Mouse (Mus musculus) midbrain, embryonic 16.5 days (tissue): Measurements from ENCODE around the gene Rcan1. TPM values are rescaled to one million over a fixed set of nuclear protein-coding genes. Genes with fewer than 3 reads are reported as not detected.
"Not testable (repeated sequence)": the region's sequence is repeated elsewhere in the genome, so short reads cannot be mapped to it uniquely, and the experiment has no call there.

ENCODE experiments used
- ATAC-seq: fragments of 200-750 bp; cut with Nextera tagmentation; 2 replicates; pipeline ENCODE4 v1.8.0; 2017; ENCODE audit warnings: moderate TSS enrichment
- H3K27ac ChIP-seq: fragments of 300-500 bp; sonication (generic); 2 replicates; pipeline ENCODE4 v1.5.1; 2014; ENCODE audit warnings: mild to moderate bottlenecking, low read length, mixed read lengths
- H3K27me3 ChIP-seq: fragments of 300-500 bp; sonication (generic); 2 replicates; pipeline ENCODE4 v1.6.1; 2014; ENCODE audit warnings: low read depth, low read length, mixed read lengths; ENCODE audit not compliant: control insufficient read depth, insufficient read depth
- H3K36me3 ChIP-seq: fragments of 300-500 bp; sonication (generic); 2 replicates; pipeline ENCODE4 v1.6.1; 2014; ENCODE audit warnings: mild to moderate bottlenecking, low read length, moderate library complexity, mixed read lengths; ENCODE audit not compliant: control insufficient read depth, insufficient read depth
- H3K4me1 ChIP-seq: fragments of 300-500 bp; sonication (generic); 2 replicates; pipeline ENCODE4 v1.6.1; 2014; ENCODE audit warnings: mild to moderate bottlenecking, low read length, mixed read lengths; ENCODE audit not compliant: control insufficient read depth, insufficient read depth
- H3K4me2 ChIP-seq: fragments of 300-500 bp; sonication (generic); 2 replicates; pipeline ENCODE4 v1.6.1; 2014; ENCODE audit warnings: mild to moderate bottlenecking, low read length, mixed read lengths
- H3K4me3 ChIP-seq: fragments of 300-500 bp; sonication (generic); 2 replicates; pipeline ENCODE4 v1.5.1; 2014; ENCODE audit warnings: low read depth, mild to moderate bottlenecking, low read length, moderate library complexity, mixed read lengths
- H3K9ac ChIP-seq: fragments of 300-500 bp; sonication (generic); 2 replicates; pipeline ENCODE4 v1.6.1; 2014; ENCODE audit warnings: low read depth, low read length, mixed read lengths
- H3K9me3 ChIP-seq: fragments of 300-500 bp; sonication (generic); replicated peaks from 2 replicates; pipeline ENCODE4 v1.6.1; 2014; ENCODE audit warnings: mild to moderate bottlenecking, low read length, mixed read lengths; ENCODE audit not compliant: control insufficient read depth, poor library complexity, severe bottlenecking
- WGBS: fragments of 180-500 bp; shearing (Covaris S2); extraction: QIAGEN DNeasy Blood & Tissue Kit; methylation state at CpG from one replicate; pipeline ENCODE4 v1.1.7; 2014; 5-methylcytosine and 5-hydroxymethylcytosine counted together
- polyA plus RNA-seq: library from polyadenylated mRNA; unstranded; fragments of >200 nt; fragmentation: Nextera tagmentation; extraction: Ambion mirVana; gene quantifications from 2 replicates; pipeline ENCODE4 v1.2.1, GENCODE M21; 2015

Rcan1 gene
- polyA plus RNA-seq, 1 experiment from 2014 or later = 80.8 TPM

GRCm38 (mm10) chr16:92420641-92421040, 50.0 kb downstream of the Rcan1 start:
- no peak for ATAC-seq
- Histone ChIP-seq H3K9ac (no peak overlapping the region), H3K4me2 (no peak overlapping the region), H3K9me3 (no peaks in the 10 kb centered on the region), H3K27ac (no peak overlapping the region), H3K4me1 (0 out of 2 replicates have a peak, but pooled peaks cover 3% of the 10 kb centered on the region), H3K27me3 (no peaks in the 10 kb centered on the region), H3K36me3 (no peaks in the 10 kb centered on the region), H3K4me3 (no peak overlapping the region)
- WGBS = 94% methylated on average over 5 of the region's 5 CpGs

DNA sequence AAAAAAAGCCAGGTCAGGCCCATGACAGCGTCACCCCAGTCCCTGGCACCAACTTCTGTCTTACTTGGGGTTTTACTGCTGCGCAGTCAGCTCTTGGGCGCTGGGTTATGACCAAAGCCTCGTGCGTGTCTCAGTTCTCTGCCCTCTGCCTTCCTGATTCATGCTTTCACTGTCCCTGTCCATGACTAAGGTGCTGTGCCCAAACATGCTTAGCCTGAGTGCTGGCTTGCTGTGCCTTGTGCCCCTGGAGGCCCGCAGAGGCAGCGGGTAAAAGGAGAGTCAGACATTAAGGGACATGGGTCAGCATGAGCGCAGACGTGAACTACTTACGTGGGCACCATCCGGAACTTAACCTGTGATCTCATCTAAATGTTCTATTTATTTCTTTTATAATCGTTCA, 51.6 kb downstream of the Rcan1 start:
- Histone ChIP-seq H3K27me3 (no peaks in the 10 kb centered on the region), H3K27ac (no peak overlapping the region), H3K4me1 (0 out of 2 replicates have a peak, but pooled peaks cover 3% of the 10 kb centered on the region), H3K4me2 (no peak overlapping the region), H3K36me3 (no peaks in the 10 kb centered on the region), H3K4me3 (no peak overlapping the region), H3K9ac (no peak overlapping the region), H3K9me3 (no peaks in the 10 kb centered on the region)
- 95% methylated on average over 12 of the region's 12 CpGs for WGBS
- no peak for ATAC-seq

GRCm38 (mm10) chr16:92417267-92417666, 53.4 kb downstream of the Rcan1 start:
- ATAC-seq = no peak
- H3K4me2 ChIP-seq = no peak overlapping the region
- no peak overlapping the region for H3K9ac ChIP-seq
- 88% methylated on average over 2 of the region's 2 CpGs for WGBS
- H3K36me3 ChIP-seq = no peaks in the 10 kb centered on the region
- H3K27me3 ChIP-seq = no peaks in the 10 kb centered on the region
- no peaks in the 10 kb centered on the region for H3K9me3 ChIP-seq
- peaks cover 10% of the 10 kb centered on the region for H3K4me1 ChIP-seq
- no peak overlapping the region for H3K27ac ChIP-seq
- no peak overlapping the region for H3K4me3 ChIP-seq

GRCm38 (mm10) chr16:92415702-92416118, 55.0 kb downstream of the Rcan1 start:
- ATAC-seq = no peak
- H3K27me3 ChIP-seq = no peaks in the 10 kb centered on the region
- H3K4me3 ChIP-seq = no peak overlapping the region
- H3K36me3 ChIP-seq = no peaks in the 10 kb centered on the region
- 47% methylated on average over 7 of the region's 7 CpGs for WGBS
- H3K4me1 ChIP-seq = peaks cover 8% of the 10 kb centered on the region
- no peak overlapping the region for H3K27ac ChIP-seq
- H3K4me2 ChIP-seq = no peak overlapping the region
- H3K9me3 ChIP-seq = no peaks in the 10 kb centered on the region
- no peak overlapping the region for H3K9ac ChIP-seq

GRCm38 (mm10) chr16:92415038-92415437, 55.6 kb downstream of the Rcan1 start:
- WGBS = 54% methylated on average over 6 of the region's 6 CpGs
- not testable (repeated sequence) for H3K4me1 ChIP-seq, ATAC-seq, H3K27ac ChIP-seq, H3K9me3 ChIP-seq, H3K27me3 ChIP-seq, H3K4me2 ChIP-seq, H3K36me3 ChIP-seq, H3K9ac ChIP-seq, H3K4me3 ChIP-seq

DNA sequence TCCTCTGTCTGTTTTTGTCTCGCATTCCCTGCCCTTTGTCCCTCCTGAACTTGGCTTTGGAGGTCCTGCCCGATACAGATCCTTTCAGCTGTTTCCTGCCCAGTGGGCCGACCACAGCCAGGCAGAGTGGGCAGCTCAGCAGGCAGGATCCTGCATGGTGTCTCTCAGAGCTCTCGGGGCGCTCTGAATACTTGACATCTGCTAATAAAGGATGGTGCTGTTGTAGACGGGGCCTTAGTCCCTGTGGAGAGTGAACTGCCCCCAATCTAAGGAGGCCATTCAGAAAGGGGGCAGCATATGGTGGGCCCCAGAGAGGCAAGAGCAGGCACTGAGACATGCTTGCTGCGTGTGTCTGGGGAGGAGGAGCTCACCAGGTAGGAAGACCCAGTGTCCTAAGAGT, 57.8 kb downstream of the Rcan1 start:
- no peak overlapping the region for H3K4me2 ChIP-seq
- no peak overlapping the region for H3K27ac ChIP-seq
- no peak for ATAC-seq
- H3K4me1 ChIP-seq = peaks cover 8% of the 10 kb centered on the region
- H3K4me3 ChIP-seq = no peak overlapping the region
- H3K27me3 ChIP-seq = no peaks in the 10 kb centered on the region
- H3K9me3 ChIP-seq = no peaks in the 10 kb centered on the region
- H3K9ac ChIP-seq = no peak overlapping the region
- WGBS = 13% methylated on average over 7 of the region's 7 CpGs
- H3K36me3 ChIP-seq = no peaks in the 10 kb centered on the region

- H3K9ac ChIP-seq = no peak overlapping the region
- H3K27ac ChIP-seq = no peak overlapping the region
- H3K4me1 ChIP-seq = peaks cover 8% of the 10 kb centered on the region
- no peak overlapping the region for H3K4me3 ChIP-seq
- peak; percentile 36; the same call in 1 of the 2 replicates for ATAC-seq
- 81% methylated on average over 19 of the region's 19 CpGs for WGBS
- no peaks in the 10 kb centered on the region for H3K9me3 ChIP-seq
- H3K4me2 ChIP-seq = no peak overlapping the region
- no peaks in the 10 kb centered on the region for H3K36me3 ChIP-seq
- no peaks in the 10 kb centered on the region for H3K27me3 ChIP-seq
Measured at GRCm38 (mm10) chr16:92411981-92412706, 58.5 kb downstream of the Rcan1 start.

GRCm38 (mm10) chr16:92410344-92410743, 60.3 kb downstream of the Rcan1 start:
- Histone ChIP-seq H3K4me2 (no peak overlapping the region), H3K9ac (no peak overlapping the region), H3K36me3 (no peaks in the 10 kb centered on the region), H3K27me3 (no peaks in the 10 kb centered on the region), H3K4me3 (no peak overlapping the region), H3K27ac (no peak overlapping the region), H3K9me3 (no peaks in the 10 kb centered on the region), H3K4me1 (peaks cover 8% of the 10 kb centered on the region)
- 71% methylated on average over 2 of the region's 2 CpGs for WGBS
- no peak for ATAC-seq

DNA sequence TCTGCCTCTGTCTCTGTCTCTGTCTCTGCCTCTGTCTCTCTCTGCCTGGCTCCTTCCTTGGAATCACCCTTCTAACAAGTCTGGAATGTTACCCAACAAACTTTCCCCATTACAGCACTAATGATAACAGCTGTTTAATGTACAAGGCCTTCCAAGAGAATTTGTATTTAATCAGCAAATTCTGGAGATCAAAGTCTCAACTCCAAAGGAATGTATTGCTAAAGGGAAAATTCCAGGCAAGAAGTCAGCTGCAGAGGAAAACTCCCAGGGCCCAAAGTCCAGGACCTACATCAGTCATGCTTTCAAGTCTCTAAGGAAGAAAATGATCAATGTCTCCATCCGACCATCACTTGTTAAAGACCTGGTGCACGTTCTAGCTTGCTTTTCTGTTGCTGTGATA, 62.8 kb downstream of the Rcan1 start:
- no peak overlapping the region for H3K9ac ChIP-seq
- H3K4me2 ChIP-seq = no peak overlapping the region
- no peak for ATAC-seq
- H3K27me3 ChIP-seq = no peaks in the 10 kb centered on the region
- no peak overlapping the region for H3K27ac ChIP-seq
- no peak overlapping the region for H3K4me3 ChIP-seq
- peaks cover 6% of the 10 kb centered on the region for H3K4me1 ChIP-seq
- H3K36me3 ChIP-seq = no peaks in the 10 kb centered on the region
- no peaks in the 10 kb centered on the region for H3K9me3 ChIP-seq
- 80% methylated on average over 2 of the region's 2 CpGs for WGBS
